Mouse (Mus musculus) spleen, adult 18-20 months (tissue): ENCODE measurements around the gene Bzw2.
A peak's percentile ranks its signal among the peaks of the same experiment; 100 is the strongest.
"Not testable (repeated sequence)": the region's sequence is repeated elsewhere in the genome, so short reads cannot be mapped to it uniquely, and the experiment has no call there.

Experiments
- DNase-seq, 2 experiments: peaks; one replicate each; pipeline ENCODE4 v3.0.0; 2022; ENCODE audit warnings: mixed read lengths in 2 of 2

Gene Bzw2

DNA sequence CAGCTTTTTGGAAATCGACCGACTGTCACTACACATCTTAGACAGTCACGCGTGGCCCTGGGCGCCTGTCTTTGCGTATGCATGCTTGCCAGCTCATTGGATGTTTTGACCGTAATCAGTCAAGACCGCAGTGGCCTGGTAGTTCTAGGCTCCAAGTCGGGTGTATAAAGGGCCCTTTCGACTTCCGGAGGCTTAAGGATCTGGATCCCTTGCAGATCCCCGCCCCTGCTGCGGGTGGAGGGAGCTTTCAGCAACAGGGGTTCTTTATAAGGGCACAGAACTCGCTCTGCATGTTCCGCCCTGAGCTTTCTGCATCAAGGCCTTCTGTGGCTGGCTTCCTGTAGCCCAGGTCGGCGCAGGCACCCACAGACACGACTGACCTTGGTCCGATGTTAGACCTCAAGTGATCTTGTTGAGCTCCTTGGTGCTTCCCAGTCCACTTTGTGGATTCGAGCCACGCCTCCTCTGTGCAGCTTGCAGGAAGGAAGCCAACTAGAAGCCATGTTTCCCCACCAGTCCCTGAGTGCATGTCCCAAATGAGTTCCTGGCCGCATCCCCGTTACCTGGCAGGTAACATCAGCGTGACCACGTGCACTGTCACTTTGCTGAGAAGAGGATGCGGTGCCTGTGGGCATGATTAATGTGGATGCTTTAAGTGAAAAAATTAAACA is at the start of gene Bzw2:
Bzw2 (minus strand) TSS at position 443 of the 671 bp plus-strand sequence.
- DNase-seq, result peak; percentile 52 to 67

DNA sequence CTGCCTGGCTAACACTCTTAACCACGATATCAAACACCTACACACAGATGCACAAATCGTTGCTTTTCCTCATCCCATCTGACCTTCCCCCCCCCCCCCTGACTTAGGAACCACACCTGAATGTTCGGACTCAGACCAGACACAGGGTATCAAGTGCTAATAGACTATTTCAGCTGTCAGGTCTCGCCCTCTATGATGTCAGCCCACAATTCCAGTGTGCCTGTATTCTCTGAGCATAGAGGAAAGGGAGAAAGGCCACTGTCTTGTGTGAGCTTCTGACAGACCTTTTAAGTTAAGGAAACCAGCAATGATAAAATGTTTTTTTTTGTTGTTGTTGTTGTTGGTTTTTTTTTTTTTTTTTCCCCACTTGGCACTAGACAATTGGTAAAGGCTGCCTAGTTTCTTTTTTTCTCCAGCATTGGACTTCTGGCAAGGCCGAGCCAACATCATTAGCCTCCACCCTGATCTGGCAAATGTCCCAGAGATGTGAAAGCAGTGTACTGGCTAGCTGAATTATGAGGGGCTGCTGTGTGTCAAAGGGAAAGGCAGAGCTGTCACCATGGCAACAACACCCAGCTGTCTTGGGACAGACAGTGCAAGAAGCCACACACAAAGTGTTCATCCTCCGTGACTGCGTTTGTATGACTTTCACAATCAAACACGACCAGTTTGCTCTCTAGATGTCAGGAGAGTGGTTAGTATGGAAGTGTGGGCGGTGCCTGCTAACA is 49.4 kb upstream of the Bzw2 start:
- DNase-seq, result no peak

DNA sequence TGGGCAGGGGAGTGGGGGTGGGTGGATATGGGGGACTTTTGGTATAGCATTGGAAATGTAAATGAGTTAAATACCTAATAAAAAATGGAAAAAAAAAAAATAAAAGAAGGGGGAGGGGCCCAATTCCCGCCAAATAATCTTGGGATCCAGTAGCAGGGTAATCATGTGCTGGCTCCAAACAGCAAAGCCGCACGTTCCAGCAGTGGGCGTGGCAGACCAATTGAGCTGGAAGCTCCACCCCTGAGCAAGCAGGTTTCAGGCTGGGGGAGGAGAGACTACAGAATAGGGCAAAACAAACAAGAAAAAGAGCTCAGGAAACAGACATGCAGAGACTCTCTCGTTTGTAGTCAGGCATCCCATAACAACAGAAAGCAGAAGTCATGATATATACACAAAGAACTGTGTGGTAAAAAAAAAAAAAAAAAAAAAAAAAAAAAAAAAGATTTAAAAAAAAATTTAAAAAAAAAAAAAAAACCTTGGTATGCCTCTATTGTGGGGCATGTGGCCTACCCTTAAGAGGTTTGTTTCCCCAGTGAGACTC is 47.8 kb upstream of the Bzw2 start:
- not testable (repeated sequence) for DNase-seq

DNA sequence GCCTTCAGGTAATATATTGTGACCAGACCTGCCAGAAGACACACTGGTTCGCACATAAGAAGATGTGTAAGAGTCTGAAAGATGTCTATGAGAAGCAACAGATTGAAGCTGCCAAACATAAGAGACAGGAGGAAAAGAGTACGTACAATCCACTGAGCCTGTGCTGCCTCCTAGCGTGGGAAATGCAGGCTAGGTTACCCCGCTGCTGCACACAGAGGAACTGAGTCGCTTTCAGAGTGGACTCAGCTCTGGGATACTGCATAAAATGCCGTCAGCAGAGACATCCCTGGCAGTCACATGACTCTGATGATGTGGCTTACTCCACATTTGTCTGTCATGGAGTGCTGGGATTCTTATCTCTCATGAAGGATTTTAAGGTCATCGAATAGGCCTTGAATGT is 37.1 kb upstream of the Bzw2 start:
- DNase-seq, result no peak

DNA sequence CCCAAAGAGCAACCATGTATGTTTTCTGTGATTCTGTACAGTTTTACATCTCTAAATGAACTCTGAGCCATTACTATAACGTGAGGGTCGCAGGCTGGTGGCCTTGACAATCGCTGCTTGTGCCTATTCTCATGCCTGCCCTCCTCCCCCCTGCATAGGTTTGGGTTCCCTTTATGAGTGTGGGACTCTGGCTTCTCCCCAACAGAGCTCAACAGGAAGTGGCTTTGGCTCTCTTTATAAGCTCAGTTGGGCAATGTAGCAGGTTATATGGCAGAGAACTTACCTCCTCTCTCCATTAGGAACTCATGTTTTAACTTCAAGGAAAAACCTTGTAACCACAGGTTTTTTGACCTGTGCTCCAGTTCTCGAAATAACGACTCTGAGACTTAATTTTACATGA is 32.5 kb upstream of the Bzw2 start:
- peak in 1 of 2 experiments; percentile 23 for DNase-seq

DNA sequence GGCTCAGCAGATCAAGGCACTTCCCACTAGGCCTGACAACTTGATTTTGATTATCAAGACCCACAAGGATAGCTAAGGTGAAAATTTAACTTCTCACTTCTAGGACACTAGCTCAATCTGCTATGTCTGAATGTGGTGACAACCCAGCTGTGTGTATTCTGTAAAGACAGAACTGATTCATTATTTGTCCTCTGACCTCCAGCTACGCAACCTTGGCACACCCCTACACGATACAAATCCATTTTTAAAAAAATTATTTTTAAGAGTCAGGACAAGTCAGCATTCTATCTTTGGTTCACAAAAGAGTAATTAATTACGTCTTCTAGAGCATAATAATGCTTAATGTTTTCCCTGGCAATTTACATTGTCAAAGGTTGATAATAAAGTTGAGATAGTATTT is 31.7 kb upstream of the Bzw2 start:
- DNase-seq, result no peak

DNA sequence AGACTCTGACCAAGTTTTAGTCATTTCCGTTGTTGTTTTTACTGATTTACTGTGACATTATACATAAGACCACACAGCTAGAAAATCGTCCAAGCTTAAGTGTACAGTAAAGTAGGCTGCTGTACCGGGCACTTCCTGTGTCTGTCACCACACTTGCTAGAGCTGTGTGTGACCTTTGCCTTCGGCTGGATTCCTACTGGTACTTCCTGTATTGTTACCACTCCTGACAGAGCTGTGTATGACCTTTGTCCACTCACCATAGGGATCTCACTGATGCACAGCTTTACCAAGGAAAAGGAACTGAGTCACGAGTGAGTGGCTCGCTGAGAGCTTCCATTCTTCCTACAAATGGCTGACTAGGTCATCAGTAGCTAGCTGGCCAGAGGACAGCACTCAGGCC is 29.2 kb upstream of the Bzw2 start:
- no peak for DNase-seq

DNA sequence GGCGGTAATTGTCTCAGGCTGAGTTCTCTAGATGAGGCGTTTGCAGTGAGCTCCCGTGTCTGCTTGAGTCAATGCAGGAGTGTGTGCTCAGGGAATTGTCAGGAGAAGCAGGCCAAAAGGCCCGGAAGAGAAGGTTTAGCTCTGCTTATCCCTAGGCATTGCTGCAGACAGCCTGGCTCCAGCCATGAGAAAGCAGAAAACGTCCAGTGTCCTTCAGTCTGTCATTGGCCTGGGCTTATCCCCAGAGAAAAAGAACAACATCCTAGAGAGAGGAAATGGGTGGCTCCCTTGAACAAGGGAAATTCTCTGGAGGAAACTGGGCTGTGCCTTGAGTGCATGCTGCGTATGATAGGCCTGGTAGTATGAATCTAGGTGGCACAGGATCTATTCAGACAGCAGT is 24.7 kb upstream of the Bzw2 start:
- no peak for DNase-seq

DNA sequence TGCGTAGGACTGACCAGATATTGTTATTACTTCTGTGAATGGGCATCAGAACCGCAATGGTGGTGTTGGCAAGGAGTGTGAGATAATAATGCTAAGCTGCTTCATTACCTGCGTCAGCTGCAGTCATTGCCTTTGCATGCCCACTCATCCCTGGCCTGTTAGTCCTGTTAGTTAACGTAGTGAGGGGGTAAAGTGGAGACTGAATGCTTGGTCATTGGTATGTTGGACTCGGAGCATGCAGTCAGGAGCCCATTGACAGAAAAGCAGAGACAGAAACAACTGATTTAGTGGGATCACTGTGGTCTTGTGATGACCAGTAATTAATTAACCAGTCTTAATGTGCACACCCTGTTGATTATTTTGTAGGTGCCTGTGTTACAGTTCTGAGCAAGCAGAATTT is 19.3 kb upstream of the Bzw2 start:
- DNase-seq, result no peak

DNA sequence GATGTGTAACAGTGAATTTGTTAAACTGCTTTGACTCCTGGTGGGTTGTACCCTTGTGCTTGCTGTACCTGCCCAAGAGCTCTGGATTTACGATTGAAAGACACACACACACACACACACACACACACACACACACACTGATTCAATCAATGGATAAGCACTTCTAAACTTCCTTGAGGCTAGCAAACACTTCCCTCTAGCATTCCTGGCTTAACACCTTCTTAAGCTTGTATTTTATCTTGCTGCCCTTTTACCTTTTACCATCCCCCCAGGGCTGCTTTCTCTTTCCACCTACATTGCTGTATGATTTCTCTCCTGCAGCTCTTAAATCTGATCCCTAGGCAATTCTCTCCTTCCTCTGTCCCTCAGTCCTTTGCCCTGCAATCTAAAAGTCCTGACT is 7.4 kb upstream of the Bzw2 start:
- DNase-seq, result no peak

DNA sequence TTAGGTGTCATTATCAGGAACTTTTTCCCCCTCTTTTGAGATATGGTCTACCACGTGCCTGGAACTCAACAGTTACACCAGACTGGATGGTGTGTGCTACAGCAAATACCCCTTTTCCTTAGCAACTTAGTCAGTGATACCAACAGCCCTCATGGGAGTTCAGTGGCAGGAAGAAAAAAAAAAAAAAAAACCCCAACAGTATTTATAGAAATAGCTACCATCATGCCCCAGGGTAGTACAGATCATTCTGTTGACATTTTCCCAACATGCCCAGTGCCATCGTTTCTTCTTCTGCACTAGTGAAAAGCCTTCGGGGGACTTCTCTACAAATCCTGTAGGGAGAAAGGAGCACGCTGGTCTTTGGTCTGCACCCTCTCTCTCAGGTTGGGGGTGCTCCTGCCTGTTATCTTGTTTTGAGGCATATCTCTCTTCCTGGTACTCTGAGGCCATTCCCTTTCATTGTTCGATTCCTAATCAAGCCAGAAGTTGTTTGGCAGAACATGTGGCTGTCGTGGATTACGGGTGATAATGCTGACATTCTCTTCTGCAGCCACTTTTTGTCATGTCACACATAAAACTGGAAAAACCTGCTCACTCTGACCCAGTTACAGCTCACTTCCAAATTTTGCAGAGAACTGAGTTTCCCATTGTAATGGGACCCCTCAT is 6.4 kb upstream of the Bzw2 start:
- DNase-seq, result no peak

DNA sequence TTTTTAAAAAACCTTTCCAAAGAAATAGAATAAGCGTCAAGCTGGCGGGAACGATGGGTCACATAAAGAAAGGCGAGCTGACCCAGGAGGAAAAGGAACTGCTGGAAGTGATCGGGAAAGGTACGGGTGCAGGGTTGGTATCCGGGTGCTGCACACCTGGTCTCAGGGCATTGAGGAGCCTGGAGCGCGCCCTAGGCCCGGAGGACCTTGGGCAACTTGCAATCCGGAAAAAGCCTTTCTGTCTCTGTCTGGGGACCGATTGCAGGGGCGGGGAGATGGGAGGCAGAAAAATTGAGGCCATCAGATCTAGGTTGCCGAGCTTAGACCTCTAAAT is 609 bp downstream of the Bzw2 start:
- DNase-seq, result no peak

DNA sequence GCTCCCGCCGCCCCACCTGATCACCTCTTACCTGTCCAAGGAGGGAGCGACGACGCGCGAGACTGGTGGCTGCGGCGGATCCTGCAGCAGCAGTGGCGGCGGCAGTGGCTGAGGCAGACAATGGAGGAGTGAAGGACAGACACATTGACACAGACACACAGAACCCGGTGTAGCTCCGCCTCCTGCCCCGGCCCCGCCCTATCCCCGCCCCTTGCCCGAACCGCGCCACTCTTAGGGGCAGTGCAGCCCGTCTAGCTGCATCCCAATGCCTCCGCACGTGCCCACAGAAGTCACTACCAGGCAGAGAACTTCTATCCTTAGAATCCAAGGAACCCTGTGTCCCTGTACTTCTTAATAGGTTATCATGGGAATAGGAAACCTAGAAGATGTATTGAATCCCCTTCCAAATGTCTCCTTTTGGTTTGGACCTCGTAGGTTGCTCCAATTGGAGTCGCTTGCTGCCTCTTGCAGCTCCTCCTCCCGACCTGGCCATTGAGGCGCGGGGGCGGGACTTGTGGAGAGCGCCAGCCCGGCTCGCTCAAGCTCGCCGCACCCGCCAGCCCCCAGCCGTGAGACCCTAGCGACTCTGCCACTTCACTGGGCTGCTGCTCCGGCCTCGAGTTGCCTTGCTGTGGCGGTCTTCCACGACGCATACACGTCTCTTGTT is 1.1 kb downstream of the Bzw2 start, which contains the start of gene Ankmy2:
Ankmy2 (plus strand) TSS at position 478 of the 667 bp plus-strand sequence.
- DNase-seq, result peak; percentile 80 to 84

DNA sequence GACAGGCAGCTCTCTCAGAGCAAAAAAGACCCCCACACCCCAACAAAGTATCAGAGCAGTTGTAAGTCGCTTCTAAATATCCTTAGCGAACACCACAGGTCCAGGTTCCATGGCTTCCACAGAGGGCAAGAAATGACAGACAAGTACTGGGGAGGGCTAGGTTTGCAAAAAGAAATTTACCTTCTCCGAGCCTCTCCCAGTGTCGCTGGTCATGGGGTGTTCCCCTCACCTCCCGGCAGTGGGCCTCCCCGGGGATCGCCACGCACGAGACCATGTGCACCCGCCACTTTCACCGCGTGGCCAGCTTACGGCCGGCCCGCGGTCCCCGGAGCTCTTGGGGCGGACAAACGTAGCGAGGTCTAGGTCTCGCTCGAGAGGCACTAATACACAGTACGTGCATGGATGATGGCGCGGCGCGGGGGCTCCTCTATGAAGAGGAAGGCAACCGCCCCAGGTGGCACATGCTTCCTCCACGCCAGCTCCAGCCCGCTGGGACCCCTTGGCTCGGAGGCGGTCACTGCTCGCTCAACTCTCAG is 1.7 kb downstream of the Bzw2 start:
- no peak for DNase-seq

DNA sequence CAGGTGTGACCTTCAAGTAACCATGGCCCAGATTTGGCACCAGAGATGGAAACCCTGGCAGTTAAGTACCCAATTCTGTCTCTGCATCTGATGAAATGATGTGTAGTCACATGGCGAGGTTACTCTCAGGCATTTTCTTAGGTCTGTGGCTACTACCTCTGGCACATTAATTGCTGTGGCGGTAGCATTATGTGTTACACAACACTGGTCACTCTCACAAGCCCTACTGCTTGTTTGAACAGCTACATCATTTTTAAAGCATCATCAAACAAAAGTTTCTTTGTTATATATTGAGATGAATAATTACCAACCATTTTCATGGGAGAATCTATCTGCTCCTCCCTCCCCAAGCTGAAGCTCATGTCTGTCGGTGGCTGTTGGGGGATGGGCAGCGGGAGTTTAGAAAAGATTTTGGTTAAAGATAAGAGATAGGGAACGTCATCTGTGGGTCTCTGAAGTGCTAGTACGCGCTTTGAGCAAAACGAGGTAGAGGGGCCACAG is 2.7 kb downstream of the Bzw2 start:
- peak in 1 of 2 experiments; percentile 10 for DNase-seq

DNA sequence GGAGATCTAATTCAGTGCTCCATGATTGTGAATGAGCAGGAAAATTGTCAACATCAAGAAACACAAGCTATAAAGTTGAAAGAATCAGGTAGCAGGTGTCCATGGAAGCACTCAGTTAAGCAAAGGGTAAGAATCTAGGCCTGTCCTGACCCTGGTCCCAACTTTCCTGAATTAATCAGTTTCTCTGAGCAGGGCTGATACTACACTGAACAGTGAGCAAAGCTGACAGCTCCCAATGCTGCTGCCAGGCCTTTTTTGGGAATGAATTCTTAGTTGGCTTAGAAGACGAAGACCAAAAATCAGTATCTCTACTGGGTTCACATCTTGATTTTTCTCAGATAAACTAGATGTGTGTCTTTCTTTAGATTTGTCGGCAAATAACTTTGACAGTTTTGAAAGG is 7.1 kb downstream of the Bzw2 start:
- no peak for DNase-seq

DNA sequence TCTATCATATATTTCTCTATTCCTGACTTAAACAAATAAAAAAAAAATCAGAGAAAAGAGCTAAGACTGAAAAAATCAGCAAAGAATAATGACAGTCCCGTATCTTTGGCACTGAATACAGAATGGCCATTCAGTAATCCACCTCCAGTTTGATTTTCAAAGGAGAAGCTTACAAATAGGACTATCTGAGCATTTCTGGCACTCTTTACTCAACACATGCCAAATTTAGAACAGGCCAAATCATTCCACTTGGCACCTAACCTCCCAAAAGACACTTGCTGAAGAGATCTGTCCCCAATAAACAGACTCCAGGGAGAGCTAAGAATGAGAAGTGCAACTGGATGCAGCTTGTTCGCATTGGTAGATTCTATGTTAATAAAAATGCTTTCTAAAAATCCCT is 7.6 kb downstream of the Bzw2 start:
- no peak for DNase-seq

DNA sequence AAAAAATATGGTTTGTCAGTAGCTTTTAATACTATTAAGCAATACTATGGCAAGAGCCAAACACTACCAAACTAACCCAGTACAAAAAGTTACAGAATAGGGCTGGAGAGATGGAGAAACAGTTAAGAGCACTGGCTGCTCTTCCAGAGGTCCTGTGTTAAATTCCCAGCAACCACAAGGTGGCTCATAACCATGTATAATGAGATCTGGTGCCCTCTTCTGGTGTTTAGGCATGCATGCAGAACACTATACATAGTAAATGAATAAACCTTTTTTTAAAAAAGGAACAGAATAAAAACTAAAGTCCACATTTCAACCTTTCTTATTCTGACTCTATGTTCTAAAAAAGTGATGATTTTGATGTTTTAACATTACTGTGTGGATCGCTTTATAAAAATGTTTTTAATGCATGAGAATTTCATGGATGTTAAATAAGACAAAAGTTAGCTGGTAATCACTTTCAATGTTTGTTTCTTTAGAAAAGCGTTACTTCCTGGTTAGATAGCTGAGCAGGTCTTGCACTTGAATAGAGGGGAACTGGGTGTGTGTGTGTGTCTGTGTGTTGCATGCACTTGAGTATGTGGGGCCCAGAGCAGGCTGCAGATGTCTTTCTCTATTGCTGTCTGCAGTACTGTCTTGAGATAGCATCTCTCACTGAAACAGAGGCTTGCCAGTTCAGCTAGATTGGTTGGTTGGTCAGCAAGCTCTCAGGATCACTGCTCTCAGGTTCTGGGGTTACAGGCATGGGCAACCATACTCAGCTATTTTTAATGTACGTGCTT is 11.5 kb downstream of the Bzw2 start:
- DNase-seq, result no peak

DNA sequence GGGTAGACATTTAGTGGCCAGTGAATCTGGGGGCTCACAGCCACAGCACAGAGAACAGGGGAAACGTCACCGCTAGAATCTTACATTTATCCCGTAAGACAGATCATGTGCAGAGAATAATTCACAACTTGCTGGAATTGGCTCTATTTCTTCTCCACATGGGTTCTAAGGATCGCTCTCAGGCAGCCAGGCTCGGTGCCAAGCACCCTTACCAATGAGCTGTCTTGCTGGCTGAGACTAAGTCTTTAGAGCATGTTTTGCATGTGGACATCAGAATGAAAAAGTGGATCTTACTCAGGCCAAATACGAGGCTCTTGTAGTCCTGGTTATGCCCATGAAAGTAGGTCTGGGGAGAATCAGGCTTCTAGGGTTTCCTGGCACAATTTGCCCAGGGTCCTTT is 17.5 kb downstream of the Bzw2 start:
- no peak for DNase-seq

DNA sequence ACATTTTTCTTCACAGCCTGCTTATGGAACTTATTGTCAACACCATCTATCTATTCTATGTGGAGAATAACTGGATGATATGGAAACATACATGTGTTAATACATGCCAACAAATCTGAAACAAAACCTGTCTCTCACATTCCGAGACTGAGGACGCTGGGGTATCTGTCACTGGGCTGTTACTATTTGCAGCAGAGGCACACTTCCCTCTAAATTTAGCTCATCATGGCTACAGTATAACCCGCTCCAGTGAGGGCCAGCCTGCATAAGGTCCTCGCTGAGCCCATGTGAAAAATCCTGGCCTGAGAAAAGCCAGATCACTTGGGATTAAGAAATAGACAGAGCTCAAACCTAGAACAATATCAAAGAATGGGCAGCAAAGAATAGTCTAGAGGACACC is 20.7 kb downstream of the Bzw2 start:
- DNase-seq, result no peak

DNA sequence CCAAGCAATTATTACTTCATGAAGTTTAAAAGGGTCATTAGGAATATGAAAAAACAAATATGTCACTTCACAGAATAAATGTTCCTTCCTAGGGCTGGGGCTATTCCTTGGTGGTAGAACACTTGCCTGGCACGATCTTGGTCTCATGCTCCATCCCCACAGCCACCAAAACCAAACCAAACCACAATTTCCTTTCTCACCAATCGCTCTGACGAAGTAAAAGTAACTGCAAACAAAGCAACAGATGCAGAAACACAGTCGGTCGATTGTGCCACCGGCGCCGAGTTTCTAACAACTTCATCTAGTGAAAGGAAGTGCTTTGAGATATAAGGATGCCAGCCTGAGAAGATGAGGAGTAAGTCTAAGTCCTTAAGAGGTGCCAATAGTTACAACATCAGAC is 21.6 kb downstream of the Bzw2 start:
- DNase-seq, result peak; percentile 33 to 34

DNA sequence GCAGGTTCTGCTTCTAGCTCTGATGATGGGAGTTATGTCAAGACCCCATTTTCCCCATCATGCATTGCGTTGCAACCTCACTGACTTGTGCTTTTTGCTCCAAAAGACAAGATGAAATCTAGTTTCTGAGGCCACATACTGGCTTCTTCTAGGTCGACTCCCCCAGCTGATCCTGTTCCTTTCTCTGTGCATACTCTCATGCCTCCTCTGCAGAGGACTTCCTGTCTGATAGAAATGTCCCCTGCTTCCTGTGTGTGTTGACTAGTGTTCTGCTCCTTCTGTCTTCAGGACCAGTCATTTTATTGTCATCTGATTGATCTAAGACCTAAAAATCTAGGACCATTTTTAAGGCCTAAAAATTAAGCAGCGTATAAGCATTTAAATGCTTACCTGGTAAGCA is 22.5 kb downstream of the Bzw2 start:
- no peak for DNase-seq
